Mouse (Mus musculus) stomach, embryonic 16.5 days (tissue): ENCODE results near the gene Tnc. TPM values are rescaled to one million over a fixed set of nuclear protein-coding genes. Genes with fewer than 3 reads are reported as not detected.

Source experiments
- ATAC-seq: fragments of 200-750 bp; cut with Nextera tagmentation; 2 replicates; pipeline ENCODE4 v1.8.0; 2017; ENCODE audit warnings: moderate number of reproducible peaks, moderate TSS enrichment; ENCODE audit not compliant: insufficient read depth, low FRiP score
- H3K27ac ChIP-seq: fragments of 300-500 bp; sonication (generic); 2 replicates; pipeline ENCODE4 v1.5.1; 2014; ENCODE audit warnings: low read length
- H3K27me3 ChIP-seq: fragments of 300-500 bp; sonication (generic); 2 replicates; pipeline ENCODE4 v1.6.1; 2014; ENCODE audit warnings: low read length, control low read depth, mixed read lengths; ENCODE audit not compliant: control insufficient read depth, insufficient read depth
- H3K36me3 ChIP-seq: fragments of 300-500 bp; sonication (generic); 2 replicates; pipeline ENCODE4 v1.6.1; 2014; ENCODE audit warnings: low read length; ENCODE audit not compliant: control insufficient read depth, insufficient read depth
- H3K4me1 ChIP-seq: fragments of 300-500 bp; sonication (generic); 2 replicates; pipeline ENCODE4 v1.6.1; 2014; ENCODE audit warnings: low read length, control low read depth, mixed read lengths; ENCODE audit not compliant: control insufficient read depth, insufficient read depth
- H3K4me2 ChIP-seq: fragments of 300-500 bp; sonication (generic); 2 replicates; pipeline ENCODE4 v1.6.1; 2014; ENCODE audit warnings: low read depth, low read length, mixed read lengths
- H3K4me3 ChIP-seq: fragments of 300-500 bp; sonication (generic); replicated peaks from 2 replicates; pipeline ENCODE4 v1.5.1; 2014; ENCODE audit warnings: mild to moderate bottlenecking, low read length
- H3K9ac ChIP-seq: fragments of 300-500 bp; sonication (generic); 2 replicates; pipeline ENCODE4 v1.6.1; 2014; ENCODE audit warnings: low read length
- H3K9me3 ChIP-seq: fragments of 300-500 bp; sonication (generic); replicated peaks from 2 replicates; pipeline ENCODE4 v1.6.1; 2016; ENCODE audit warnings: low read length, control low read depth; ENCODE audit not compliant: control insufficient read depth
- WGBS: fragments of 180-500 bp; shearing (Covaris S2); extraction: QIAGEN DNeasy Blood & Tissue Kit; methylation state at CpG from one replicate; pipeline ENCODE4 v1.1.7; 2014; 5-methylcytosine and 5-hydroxymethylcytosine counted together
- polyA plus RNA-seq: library from polyadenylated mRNA; unstranded; fragments of >200 nt; fragmentation: Nextera tagmentation; extraction: Ambion mirVana; gene quantifications from 2 replicates; pipeline ENCODE4 v1.2.1, GENCODE M21; 2015

Gene Tnc
- polyA plus RNA-seq, 1 experiment from 2014 or later = 25.2 TPM

DNA sequence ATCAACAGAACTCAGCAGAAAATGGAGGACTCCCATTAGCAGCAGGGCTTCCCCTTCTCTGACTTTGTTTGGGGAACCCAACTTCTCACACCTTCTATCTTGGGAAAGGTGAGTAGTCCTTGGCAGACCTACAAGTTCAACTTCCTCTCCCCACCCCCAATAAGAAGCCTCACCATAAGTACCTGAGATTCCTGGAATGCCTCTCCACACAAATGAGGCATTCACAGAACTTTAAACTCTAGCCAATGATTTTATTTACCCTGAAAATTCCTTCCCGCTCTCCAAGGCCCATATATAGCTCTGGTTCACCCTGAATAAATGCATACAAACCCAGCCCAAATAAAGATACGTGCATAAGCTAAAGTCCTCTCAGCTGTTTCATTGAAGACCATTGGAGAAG, 9.3 kb downstream of the Tnc start:
- no peaks in the 10 kb centered on the region for H3K27me3 ChIP-seq
- H3K4me3 ChIP-seq = no peak overlapping the region
- no peak for ATAC-seq
- H3K4me1 ChIP-seq = no peaks in the 10 kb centered on the region
- 58% methylated on average over 2 of the region's 2 CpGs for WGBS
- H3K27ac ChIP-seq = no peak overlapping the region
- no peak overlapping the region for H3K9ac ChIP-seq
- H3K9me3 ChIP-seq = no peaks in the 10 kb centered on the region
- no peak overlapping the region for H3K4me2 ChIP-seq
- no peaks in the 10 kb centered on the region for H3K36me3 ChIP-seq

DNA sequence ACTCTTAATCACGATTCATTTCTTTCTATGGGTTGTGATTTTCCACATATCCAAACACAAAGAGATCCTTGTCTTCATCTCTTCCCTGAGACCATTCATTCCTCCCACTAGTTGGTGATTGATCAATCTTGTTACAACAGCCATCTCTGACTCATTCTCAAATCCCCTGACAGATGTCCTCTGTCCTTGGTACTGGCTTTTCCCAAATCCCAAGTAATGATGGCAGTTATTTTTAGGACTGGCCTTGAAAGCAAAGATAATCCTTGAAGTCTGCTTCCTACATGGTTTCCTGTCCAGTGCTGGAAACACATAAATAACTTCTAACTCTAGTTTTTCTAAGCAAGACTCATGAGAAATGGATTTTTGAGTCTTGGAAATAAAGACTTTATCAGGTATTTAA, 12.1 kb downstream of the Tnc start:
- H3K27ac ChIP-seq = no peak overlapping the region
- H3K4me3 ChIP-seq = no peak overlapping the region
- no peaks in the 10 kb centered on the region for H3K27me3 ChIP-seq
- WGBS = 73% methylated on average over 1 of the region's 1 CpGs
- H3K9me3 ChIP-seq = no peaks in the 10 kb centered on the region
- ATAC-seq = no peak
- H3K36me3 ChIP-seq = no peaks in the 10 kb centered on the region
- no peaks in the 10 kb centered on the region for H3K4me1 ChIP-seq
- no peak overlapping the region for H3K4me2 ChIP-seq
- no peak overlapping the region for H3K9ac ChIP-seq

DNA sequence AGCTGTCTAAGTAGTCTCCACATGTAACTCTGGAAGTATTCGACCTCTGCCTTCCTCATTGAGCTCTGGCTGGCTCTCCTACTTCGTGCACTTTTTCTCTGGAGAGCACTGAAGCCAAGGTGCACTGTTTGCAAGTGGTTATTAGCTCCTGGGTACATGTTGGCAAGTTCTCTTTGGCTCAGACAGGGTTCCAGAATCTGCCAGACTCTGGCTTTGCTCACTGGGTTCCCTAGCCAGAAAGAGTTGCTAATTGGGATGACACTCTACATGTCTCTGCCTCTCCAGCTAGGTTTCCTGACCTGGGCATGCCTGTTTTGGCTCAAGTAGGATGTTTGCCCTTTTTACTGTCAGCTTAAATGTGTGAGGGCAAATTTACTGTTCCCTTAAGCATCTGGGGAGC, 13.6 kb downstream of the Tnc start:
- Histone ChIP-seq H3K9me3 (no peaks in the 10 kb centered on the region), H3K4me1 (no peaks in the 10 kb centered on the region), H3K9ac (no peak overlapping the region), H3K27ac (no peak overlapping the region), H3K4me2 (no peak overlapping the region), H3K27me3 (no peaks in the 10 kb centered on the region), H3K36me3 (no peaks in the 10 kb centered on the region), H3K4me3 (no peak overlapping the region)
- no peak for ATAC-seq
- WGBS = 56% methylated on average over 2 of the region's 2 CpGs

DNA sequence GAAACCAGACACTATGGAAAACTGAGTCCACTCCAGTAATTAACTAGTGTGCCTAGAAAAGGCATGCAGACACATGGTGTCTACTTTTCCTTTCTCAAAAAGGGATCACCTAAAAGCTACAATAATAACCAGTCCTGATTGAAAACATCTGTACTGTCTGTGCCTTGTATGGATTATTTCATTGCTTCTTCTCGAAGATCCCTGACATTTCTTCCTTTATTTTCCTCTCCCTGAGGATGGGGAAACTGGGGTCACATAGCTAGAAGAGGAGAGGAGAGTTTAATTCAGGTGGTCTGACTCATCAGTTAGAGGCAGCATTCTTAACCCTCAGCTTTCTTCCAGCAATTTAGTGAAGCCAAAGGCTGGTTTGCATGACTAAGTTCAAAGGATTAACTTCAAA, 17.3 kb downstream of the Tnc start:
- Histone ChIP-seq H3K4me2 (no peak overlapping the region), H3K27ac (no peak overlapping the region), H3K9ac (no peak overlapping the region), H3K36me3 (no peaks in the 10 kb centered on the region), H3K4me1 (no peaks in the 10 kb centered on the region), H3K27me3 (no peaks in the 10 kb centered on the region), H3K9me3 (no peaks in the 10 kb centered on the region), H3K4me3 (no peak overlapping the region)
- no peak for ATAC-seq
- WGBS = 25% methylated on average over 1 of the region's 1 CpGs

DNA sequence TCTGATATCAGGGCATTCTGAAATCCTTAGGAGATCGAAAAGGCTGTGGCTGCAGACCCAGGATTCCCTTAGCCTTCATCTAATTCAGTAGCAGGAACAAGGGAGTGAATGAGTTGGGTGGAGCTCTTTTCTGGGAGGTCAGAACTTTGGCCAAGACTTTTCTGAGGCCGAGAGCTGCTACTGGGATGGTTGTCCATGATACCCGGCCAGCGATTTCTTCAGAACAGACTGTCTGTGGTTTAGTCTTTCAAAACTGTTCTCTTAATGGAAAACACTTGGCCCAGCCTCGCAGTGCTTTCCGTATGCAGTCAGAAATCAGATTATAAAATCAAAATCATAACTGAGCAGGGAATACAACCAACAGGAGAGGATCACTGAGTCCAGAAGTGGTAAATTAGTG, 21.2 kb downstream of the Tnc start:
- no peaks in the 10 kb centered on the region for H3K9me3 ChIP-seq
- 82% methylated on average over 6 of the region's 6 CpGs for WGBS
- no peak overlapping the region for H3K4me2 ChIP-seq
- H3K9ac ChIP-seq = no peak overlapping the region
- no peaks in the 10 kb centered on the region for H3K27me3 ChIP-seq
- no peak for ATAC-seq
- H3K36me3 ChIP-seq = no peaks in the 10 kb centered on the region
- no peak overlapping the region for H3K4me3 ChIP-seq
- H3K27ac ChIP-seq = no peak overlapping the region
- no peaks in the 10 kb centered on the region for H3K4me1 ChIP-seq

DNA sequence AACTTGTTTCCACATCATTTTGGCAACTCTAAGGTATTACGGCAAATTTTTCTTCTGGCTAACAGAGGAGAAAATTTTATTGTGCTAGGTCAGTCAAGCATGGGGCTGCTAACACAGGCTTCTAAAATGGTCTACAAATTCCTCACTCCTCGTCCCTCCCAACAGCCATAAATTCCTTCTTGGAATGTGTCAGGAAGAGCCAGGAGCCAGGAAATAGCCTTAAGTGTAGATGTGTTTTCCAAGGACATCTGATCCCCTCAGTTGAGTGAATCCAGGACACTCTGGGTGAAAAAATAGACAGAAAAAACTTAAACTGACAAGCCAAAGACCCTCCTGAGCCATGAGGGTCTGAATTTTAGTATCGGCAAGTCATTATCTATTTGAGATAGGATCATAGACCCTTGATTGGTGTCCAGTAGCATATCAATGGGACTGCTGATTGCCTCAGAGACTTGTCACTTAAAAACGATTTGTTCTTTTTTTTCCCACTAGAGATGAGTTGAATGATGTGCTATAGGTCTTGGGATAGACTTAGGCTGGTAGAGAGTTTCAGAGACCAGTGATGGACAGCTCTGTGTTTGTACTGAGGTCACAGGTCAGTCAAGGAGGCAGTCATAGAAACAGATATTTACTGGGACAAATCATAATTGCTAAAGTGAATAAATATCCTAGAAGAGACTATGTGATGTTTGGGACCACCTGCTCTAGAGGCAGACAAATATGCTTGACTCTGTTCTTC, 22.6 kb downstream of the Tnc start:
- H3K27me3 ChIP-seq = no peaks in the 10 kb centered on the region
- no peak overlapping the region for H3K27ac ChIP-seq
- no peaks in the 10 kb centered on the region for H3K9me3 ChIP-seq
- H3K4me3 ChIP-seq = no peak overlapping the region
- H3K36me3 ChIP-seq = no peaks in the 10 kb centered on the region
- no peak overlapping the region for H3K9ac ChIP-seq
- H3K4me2 ChIP-seq = no peak overlapping the region
- no peaks in the 10 kb centered on the region for H3K4me1 ChIP-seq
- no peak for ATAC-seq
- WGBS = 49% methylated on average over 4 of the region's 4 CpGs

DNA sequence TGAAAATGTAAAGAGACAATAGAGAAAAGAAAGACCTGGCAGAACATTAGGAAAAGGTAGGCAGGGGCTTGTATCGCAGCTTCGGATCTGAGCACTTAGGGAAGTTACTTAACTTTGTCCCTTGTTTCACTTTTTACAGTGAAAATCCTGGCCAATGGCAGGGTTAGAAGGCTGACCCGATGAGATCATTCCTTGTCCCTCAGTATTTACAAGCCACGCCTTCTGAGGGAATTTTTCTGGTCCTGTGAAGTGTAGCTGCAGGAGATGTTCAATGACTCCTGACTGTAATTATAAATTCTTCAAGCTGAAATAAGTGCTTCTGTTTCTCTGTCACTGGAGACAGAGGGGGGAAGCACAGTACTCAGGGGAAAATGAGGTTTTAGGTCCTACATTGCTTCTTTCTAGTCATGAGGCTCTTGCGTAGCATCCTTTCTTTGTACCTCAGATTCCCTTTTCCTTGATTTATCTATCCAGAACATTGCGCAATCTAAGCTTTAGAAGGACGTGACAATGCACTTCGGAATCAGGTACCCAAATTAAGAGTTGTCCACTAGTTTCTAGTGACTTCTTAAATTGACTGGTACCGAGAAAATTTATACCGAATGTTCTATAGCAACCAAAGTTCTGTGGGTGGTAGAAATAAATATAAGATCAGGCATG, 25.8 kb downstream of the Tnc start:
- Histone ChIP-seq H3K9ac (no peak overlapping the region), H3K27ac (no peak overlapping the region), H3K36me3 (no peaks in the 10 kb centered on the region), H3K4me3 (no peak overlapping the region), H3K4me1 (no peaks in the 10 kb centered on the region), H3K9me3 (no peaks in the 10 kb centered on the region), H3K27me3 (no peaks in the 10 kb centered on the region), H3K4me2 (no peak overlapping the region)
- WGBS = 83% methylated on average over 10 of the region's 10 CpGs
- ATAC-seq = no peak

DNA sequence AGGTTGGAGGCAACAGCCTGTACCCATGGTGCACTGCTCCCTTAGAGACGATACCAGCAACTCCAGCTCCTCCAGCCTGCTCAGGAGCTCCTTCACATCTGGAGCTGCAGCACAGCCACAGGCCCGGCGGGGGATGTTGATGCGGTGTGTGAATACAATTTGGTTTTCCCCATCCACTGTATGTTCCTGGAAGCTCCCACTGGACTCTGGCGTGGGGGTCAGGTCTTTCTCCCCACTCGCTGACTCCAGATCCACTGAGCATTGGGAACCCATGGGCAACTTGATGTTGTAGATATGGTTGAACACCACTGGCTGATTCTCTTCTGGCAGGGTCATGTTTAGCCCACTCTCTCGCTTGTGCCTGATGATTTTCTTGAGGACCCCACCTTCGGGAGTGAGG, 26.7 kb downstream of the Tnc start:
- no peak for ATAC-seq
- H3K9me3 ChIP-seq = no peaks in the 10 kb centered on the region
- no peaks in the 10 kb centered on the region for H3K27me3 ChIP-seq
- H3K36me3 ChIP-seq = no peaks in the 10 kb centered on the region
- H3K27ac ChIP-seq = no peak overlapping the region
- no peak overlapping the region for H3K9ac ChIP-seq
- no peak overlapping the region for H3K4me3 ChIP-seq
- H3K4me1 ChIP-seq = no peaks in the 10 kb centered on the region
- no peak overlapping the region for H3K4me2 ChIP-seq
- WGBS = 86% methylated on average over 8 of the region's 8 CpGs

DNA sequence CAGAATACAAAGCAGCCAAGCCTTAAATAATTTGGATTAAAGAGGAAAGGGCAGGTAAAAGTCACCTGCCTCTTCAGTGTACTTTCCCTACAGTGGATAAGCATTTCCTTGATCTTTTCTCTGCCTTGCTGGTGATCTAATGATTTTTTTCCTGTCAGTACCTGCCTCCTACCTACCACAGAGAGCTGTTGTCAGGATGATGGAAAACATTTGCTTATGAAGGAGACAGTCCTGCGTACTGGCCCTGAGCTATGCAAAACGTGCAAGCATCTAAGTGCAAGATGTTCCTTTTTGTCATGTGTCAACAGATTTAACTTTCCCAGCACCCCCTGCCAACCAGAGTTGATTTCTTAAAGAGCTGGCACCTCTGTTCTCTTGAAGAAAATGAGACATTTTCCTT, 35.5 kb downstream of the Tnc start:
- 31% methylated on average over 2 of the region's 2 CpGs for WGBS
- no peaks in the 10 kb centered on the region for H3K9me3 ChIP-seq
- H3K4me2 ChIP-seq = no peak overlapping the region
- peak; percentile 56; the same call in 1 of the 2 replicates for ATAC-seq
- H3K4me3 ChIP-seq = no peak overlapping the region
- H3K36me3 ChIP-seq = no peaks in the 10 kb centered on the region
- no peaks in the 10 kb centered on the region for H3K27me3 ChIP-seq
- H3K27ac ChIP-seq = no peak overlapping the region
- H3K4me1 ChIP-seq = no peaks in the 10 kb centered on the region
- no peak overlapping the region for H3K9ac ChIP-seq
